Mouse (Mus musculus): ENCODE measurements around the gene Ncoa3. TPM values are rescaled to one million over a fixed set of nuclear protein-coding genes. Genes with fewer than 3 reads are reported as not detected.

Ncoa3 gene
- polyA plus RNA-seq, 1 experiment, result 34.2 TPM

DNA sequence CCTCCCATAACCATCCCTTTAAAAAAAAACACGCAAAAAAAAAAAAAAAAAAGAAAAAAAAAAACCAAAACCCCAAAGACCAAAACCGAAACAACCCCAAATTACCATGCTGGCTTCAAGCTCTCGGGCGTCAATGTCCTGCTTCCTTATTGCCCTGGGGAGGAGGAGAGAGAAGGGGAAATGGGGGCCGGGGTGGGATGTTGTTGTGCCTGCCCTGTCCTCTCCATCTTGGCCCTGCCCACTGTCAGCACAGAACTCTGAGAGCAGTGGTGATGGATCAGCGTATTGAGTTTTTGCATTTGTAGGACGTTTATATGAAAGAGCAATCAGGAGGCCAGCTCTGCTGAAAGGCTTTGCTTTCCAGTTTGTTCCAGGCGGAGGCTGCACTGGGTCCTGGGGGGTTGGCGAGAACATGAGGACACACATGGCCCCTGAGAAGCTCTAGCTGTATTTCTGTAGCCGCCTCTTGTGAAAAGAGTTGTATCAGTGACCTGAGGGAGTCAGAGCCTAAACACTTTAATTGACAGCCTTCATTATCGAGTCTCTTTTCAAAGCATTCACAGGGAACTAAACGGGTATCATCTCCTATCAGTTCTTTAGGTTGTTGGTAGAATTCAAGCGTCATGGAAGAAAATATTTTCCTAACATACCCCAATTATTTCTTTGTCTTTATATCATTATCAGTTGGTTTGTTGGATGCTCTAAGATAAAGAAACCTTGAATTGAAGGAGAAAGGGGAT is 38.0 kb downstream of the Ncoa3 start:
- no peak for DNase-seq (ENCODE audit: extremely low spot score in 1 of 2, low spot score in 1 of 2)

- DNase-seq (ENCODE audit: extremely low spot score in 1 of 2, low spot score in 1 of 2), result peak in 1 of 2 experiments; percentile 62
Observed at GRCm38 (mm10) chr2:166031120-166031929, 38.9 kb downstream of the Ncoa3 start.

GRCm38 (mm10) chr2:166032628-166033027 is 40.2 kb downstream of the Ncoa3 start:
- DNase-seq (ENCODE audit: extremely low spot score in 1 of 2, low spot score in 1 of 2), result no peak

DNA sequence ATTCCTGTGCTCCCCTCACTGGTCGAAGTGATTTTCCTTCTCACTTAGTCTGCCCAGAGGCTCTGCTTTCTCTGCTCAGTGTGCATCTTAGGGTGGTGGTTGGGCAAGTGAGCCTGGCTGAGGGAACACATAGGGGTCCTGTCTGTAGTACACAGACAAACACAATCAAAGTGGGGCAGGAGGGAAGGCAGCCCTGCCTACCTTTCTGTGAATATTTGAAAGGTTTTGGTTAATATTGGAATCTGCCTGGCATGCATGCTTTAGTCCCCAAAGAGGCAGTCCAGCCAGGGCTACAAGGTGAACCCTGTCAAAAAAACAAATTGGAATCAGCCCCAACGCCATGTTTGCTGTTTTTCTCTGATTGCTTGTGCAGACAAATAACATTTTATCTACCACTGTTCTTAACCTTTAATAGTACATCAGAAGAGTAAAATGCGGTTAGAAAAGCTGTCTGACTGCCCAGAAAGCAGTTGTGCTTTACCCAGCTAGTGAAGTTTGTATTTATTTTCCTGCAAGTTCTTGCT is 42.6 kb downstream of the Ncoa3 start:
- no peak for DNase-seq (ENCODE audit: extremely low spot score in 1 of 2, low spot score in 1 of 2)

- DNase-seq (ENCODE audit: extremely low spot score in 1 of 2, low spot score in 1 of 2), result peak in 1 of 2 experiments; percentile 64
Observed at GRCm38 (mm10) chr2:166035725-166036124, 43.3 kb downstream of the Ncoa3 start.

DNA sequence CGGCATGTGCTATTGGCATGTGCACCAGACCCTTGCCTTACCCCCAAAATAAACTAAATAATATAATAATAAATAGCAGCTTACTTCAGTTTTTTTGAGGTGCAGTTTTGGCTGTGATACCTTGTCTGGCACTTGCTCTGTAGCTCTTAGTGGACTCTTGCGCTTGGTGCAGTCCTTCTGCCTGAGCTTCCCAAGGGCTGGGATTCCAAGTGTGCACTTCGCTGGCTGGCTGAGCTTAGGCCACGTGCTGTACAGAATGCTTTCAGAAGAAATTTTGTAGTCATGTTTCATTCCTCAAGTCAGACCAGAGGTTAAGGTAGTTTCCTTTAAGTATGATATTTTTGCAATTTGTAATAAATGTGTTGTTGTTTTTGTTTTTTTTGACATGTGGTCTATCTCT is 47.2 kb downstream of the Ncoa3 start:
- no peak for DNase-seq (ENCODE audit: extremely low spot score in 1 of 2, low spot score in 1 of 2)

DNA sequence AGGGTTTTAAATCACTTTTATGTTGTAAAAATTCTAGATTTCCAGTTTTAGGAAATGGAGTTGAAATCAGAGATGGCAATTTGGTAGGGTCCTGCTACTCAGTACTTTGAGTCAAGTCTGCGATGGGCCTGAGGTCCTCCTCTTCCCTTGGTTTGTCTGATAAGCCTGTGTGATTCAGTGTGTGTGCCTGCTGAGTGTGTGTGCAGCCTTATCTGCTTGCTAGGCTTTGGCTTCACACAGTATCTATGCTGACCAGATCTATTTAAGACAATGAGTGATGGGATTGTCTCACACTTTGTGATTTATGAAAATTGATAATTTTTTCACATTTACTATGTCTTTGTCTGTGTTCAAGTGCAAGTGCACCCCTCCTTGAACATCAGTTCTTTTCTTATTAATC is 50.1 kb downstream of the Ncoa3 start:
- DNase-seq (ENCODE audit: extremely low spot score in 1 of 2, low spot score in 1 of 2), result no peak

- DNase-seq (ENCODE audit: extremely low spot score in 1 of 2, low spot score in 1 of 2), result no peak
Observed at GRCm38 (mm10) chr2:166045006-166045405, 52.6 kb downstream of the Ncoa3 start.

DNA sequence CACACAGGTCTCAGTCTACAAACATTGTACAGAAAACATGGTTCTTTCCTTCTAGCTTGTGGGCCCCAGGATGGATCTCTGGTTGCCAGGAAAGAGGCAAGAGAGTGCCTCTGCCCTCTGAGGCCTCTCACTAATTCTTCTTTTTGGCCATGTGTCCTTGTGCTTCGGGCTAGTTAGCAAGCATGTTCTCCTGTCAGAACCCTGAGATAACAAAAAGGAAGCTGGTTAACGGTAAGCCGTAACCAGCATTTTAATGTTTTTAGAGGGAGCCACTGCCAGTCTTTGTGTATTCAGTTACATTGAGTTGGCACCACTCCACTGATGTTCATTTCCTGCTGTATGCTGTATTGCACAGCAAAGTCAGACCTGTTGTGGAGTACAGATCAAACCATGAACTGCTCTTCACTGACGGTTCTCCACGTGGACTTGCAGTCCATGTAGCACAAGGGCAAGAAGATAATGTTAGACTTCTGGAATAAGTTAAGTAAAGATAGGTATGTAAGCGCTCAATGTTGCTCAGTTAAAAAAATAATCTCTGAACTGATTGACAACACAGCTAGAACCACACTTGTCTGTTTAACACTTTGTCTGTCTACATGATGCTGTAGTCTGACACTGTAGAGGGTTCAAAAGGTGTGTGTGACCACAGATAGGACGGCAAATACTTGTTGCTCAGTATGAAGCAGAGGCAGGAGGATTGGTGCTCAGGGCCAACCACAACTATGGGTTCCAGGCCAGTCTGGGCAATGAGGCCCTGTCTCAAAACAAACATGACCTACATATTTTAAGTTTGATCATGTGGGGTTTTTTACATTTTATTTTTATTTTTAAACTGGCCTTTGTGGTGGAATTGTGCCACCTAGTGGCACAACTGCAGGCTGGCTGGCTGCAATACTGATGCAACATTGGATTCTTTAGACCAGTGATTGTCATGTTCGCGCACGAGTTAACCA is 53.4 kb downstream of the Ncoa3 start:
- DNase-seq (ENCODE audit: extremely low spot score in 1 of 2, low spot score in 1 of 2), result peak in 1 of 2 experiments; percentile 48

- DNase-seq (ENCODE audit: extremely low spot score in 1 of 2, low spot score in 1 of 2), result no peak
Observed at GRCm38 (mm10) chr2:166047931-166048330, 55.5 kb downstream of the Ncoa3 start.

GRCm38 (mm10) chr2:166048852-166049251 is 56.4 kb downstream of the Ncoa3 start:
- no peak for DNase-seq (ENCODE audit: extremely low spot score in 1 of 2, low spot score in 1 of 2)

- no peak for DNase-seq (ENCODE audit: extremely low spot score in 1 of 2, low spot score in 1 of 2)
Observed at GRCm38 (mm10) chr2:166051421-166051820, 59.0 kb downstream of the Ncoa3 start.

- DNase-seq (ENCODE audit: extremely low spot score in 1 of 2, low spot score in 1 of 2), result peak in 1 of 2 experiments; percentile 65
Observed at GRCm38 (mm10) chr2:166051966-166052365, 59.5 kb downstream of the Ncoa3 start.

- DNase-seq (ENCODE audit: extremely low spot score in 1 of 2, low spot score in 1 of 2), result no peak
Observed at GRCm38 (mm10) chr2:166054002-166054539, 61.6 kb downstream of the Ncoa3 start.

GRCm38 (mm10) chr2:166059684-166060423 is 67.4 kb downstream of the Ncoa3 start:
- peak; percentile 75 to 87 for DNase-seq (ENCODE audit: extremely low spot score in 1 of 2, low spot score in 1 of 2)

DNA sequence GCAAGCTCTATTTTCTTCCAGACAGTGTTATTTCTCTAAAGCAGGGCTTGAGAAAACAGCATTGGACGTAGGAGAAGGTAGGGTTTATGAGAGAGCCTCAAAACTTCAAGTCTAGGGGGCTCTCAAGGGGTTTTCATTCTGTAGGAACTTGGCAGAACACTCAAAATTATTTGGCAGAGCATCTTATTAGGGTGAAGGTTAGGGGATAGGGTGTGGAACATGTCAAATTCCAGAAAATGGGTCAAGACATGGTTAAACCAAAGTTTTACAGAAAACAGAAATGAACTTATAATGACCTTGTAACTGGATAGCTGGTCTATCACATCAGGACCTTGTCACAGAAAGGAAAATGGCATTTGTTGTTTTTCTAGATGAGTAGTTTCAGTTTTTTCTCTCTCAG is 69.6 kb downstream of the Ncoa3 start:
- DNase-seq (ENCODE audit: extremely low spot score in 1 of 2, low spot score in 1 of 2), result no peak

DNA sequence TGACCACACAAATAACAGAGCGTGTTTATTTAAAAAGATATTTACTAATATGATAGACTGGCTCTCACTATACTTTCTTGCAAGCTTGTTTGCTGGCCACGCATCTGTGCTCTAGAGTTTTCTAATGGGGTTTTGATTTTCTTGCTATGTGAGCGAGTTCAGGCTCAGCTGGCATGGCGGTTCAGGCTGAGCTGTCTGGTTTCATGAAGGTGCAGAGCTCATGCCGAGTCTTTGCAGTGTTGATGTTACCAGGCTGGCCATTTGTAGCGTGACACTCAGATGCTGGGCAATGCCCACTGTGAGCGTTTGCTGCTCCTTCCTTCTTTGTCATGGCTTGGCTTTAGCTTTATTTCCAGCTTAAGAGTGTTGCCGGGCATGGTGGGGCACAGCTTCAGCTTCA is 70.0 kb downstream of the Ncoa3 start:
- DNase-seq (ENCODE audit: extremely low spot score in 1 of 2, low spot score in 1 of 2), result no peak

- no peak for DNase-seq (ENCODE audit: extremely low spot score in 1 of 2, low spot score in 1 of 2)
Observed at GRCm38 (mm10) chr2:166066434-166066833, 74.0 kb downstream of the Ncoa3 start.

DNA sequence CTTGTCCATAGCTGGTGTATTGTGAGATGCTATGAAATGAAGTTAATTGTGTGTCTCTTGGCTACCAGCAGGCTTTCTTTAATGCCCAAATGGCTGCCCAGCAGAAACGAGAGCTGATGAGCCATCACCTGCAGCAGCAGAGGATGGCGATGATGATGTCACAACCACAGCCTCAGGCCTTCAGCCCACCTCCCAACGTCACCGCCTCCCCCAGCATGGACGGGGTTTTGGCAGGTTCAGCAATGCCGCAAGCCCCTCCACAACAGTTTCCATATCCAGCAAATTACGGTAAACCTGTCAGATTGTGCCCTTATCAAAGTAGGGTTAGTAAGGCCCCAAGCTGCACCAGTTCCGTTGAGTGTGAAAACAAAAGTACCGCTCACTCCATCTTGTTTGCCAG is 75.8 kb downstream of the Ncoa3 start:
- no peak for DNase-seq (ENCODE audit: extremely low spot score in 1 of 2, low spot score in 1 of 2)

Data from frontal cortex, adult 2 months (tissue).